Mouse (Mus musculus): ENCODE data around the gene Hdac11. TPM values are rescaled to one million over a fixed set of nuclear protein-coding genes. Genes with fewer than 3 reads are reported as not detected.
"Not testable (repeated sequence)": the region's sequence is repeated elsewhere in the genome, so short reads cannot be mapped to it uniquely, and the experiment has no call there.

The Hdac11 gene
- total RNA-seq, 1 experiment from 2014 or later: 1.7 TPM

DNA sequence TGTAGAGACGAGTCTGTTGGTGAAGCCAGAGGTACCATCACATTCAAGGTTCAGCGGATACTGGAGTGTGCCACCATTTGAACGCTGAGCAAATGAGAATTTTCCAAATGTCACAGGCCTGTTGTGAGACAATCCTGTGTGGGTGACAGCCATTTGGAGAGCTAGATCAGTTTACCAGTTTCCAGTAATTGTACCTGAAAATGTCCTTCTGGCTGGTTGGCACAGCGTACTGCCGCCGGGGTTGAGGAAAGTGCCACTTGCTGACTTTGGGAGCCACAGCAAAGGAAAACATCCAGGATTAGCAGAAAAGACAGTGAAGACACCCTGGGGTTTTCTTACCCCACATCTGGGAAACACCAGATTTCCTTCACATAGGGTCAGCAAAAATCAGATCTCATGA is 33.5 kb downstream of the Hdac11 start:
- ATAC-seq (ENCODE audit: extremely low read depth, insufficient number of reproducible peaks, low FRiP score, poor library complexity, severe bottlenecking): no peak

DNA sequence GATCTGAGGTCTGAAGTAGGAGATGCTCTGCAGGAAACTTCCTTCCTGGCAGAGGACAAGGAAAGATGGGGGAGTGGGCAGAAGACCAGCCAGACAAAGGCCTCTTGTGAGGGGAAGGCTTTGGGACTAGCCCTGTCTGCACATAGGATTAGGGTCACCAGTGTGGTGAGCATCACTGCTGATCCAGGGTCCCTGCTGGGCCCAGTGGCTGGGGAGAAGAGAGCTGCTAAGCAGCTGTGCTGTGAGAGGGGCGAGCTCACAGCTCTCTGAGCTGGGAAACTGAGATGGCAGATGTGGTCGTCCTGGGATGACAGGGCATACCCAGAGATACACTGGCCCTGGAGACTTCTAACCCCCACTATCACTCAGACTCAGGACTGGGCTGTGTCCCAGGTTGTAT is 35.0 kb downstream of the Hdac11 start:
- no peak for ATAC-seq (ENCODE audit: extremely low read depth, insufficient number of reproducible peaks, low FRiP score, poor library complexity, severe bottlenecking)

DNA sequence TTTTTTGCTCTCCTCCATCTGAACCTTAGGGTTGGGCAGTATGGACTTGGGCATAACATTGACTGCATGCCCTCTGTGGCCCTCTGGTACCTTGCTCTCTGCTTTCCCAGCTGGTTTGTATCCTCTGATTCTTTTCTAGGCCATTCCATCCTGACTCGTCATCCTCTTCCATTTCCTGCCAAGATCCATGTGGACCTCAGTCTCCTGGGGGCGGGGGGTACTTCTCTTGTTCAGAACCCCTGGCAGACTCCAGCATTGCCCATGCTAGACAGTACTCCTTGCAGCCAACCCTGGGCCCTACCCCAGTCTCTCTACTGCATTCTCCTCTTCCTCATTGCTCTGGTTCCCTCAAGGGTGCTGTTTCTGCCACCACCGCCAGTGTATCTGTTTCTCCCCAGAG is 36.0 kb downstream of the Hdac11 start:
- ATAC-seq (ENCODE audit: extremely low read depth, insufficient number of reproducible peaks, low FRiP score, poor library complexity, severe bottlenecking): no peak

DNA sequence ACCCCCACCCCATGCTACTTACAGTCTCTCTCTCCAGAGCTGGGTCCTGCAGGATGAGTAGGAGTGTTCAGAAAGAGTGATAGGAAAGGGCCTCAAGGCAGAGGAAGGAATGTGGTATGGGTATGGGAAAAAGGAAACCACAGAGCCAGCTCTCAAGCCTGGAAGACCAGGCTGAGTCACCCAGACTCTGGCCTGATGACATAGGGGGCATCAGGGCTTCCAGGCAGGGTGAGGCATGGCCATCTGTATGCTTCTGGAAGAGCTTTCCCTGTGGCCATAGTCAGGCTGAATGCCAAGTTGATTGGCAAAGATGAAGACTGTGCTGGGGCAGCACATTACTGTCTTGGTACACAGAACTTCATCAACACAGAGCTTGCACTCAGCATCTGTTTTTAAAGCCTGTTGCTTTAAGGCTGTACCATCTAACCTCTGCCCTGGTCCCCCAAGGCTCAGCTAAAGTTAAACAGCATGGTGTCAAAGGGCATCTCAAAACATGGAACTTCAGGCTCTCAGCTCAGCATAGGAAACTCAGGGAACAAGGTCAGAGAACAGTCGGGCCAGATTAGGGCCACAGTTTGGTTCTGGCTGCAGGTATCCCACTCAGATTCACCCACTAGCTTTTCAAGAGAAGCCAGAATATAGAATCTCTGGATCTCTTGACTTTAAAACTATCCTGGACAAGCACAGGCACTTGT is 36.5 kb downstream of the Hdac11 start:
- no peak for ATAC-seq (ENCODE audit: extremely low read depth, insufficient number of reproducible peaks, low FRiP score, poor library complexity, severe bottlenecking)

DNA sequence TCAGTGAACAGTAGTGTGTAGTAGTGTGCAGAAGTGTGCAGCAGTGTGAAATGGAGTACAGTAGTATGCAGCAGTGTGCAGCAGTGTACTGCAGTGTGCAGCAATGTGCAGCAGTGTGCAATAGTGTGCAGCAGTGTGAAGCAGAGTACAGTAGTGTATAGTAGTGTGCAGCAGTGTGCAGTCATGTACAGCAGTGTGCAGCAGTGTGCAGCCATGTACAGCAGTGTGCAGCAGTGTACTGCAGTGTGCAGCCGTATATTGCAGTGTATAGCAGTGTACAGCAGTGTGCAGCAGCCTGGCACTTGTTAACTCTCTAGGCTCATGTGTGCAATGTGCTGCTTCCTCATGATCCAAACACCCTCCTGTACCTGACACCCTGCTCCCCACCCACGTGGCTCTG is 42.0 kb downstream of the Hdac11 start:
- ATAC-seq (ENCODE audit: extremely low read depth, insufficient number of reproducible peaks, low FRiP score, poor library complexity, severe bottlenecking): no peak

DNA sequence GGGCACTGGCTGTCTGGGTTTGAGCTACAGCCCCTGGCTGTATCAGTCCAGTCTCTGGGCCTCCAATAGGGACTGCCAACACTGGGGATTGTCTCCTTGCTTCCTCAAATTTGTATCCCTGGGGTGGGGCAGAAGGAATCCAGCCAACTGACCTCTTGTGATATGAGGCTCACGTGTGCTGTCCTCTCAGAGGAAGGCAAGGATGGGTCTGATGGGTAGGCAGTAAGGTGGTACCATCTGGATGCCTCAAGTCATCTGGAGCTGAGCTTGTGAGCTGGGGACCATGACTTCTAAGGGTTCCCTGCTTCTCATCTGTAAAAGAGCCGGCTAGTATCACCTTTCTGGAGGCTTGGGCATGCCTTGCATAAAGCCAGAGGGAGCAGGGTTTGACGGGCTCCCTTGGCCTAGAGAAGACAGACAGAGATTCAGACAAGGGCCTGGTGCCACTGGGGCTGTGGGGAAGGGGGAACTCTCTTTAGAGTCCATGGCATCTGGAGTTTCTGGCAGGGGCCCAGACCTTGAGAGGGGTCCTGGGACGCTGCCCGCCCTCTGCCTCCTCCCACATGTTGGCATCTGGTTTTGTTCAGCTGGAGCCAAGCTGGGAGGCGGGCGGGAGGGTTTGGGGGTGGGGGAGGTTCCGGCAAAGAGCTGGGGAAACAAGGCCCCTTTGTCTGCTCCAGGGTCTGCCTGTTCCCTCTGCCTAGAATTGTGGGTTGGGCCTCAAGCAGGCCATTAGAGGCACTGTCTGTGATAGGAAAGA is 44.1 kb downstream of the Hdac11 start:
- no peak for ATAC-seq (ENCODE audit: extremely low read depth, insufficient number of reproducible peaks, low FRiP score, poor library complexity, severe bottlenecking)

DNA sequence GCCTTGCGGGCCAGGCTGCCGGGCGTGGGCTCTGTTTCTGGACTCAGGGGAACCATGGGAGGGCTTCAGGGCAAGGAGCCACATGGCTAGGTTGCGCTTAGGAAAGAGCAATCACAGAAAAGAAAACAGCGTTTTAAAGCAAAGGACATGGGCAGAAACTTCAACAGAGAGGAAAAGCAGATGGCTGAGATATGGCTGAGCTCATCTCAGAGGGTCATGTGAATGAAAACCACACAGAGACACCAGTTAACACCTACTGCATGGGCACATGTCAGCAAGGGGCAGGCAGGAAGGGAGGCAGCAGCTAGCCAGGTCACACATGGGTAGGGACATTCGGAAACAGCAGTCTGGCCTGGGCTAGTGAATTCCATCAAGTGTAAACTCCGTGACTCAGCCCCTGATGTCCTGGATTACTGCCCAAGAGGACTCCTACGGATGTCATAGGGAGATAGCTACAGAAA is 45.4 kb downstream of the Hdac11 start:
- no peak for ATAC-seq (ENCODE audit: extremely low read depth, insufficient number of reproducible peaks, low FRiP score, poor library complexity, severe bottlenecking)

DNA sequence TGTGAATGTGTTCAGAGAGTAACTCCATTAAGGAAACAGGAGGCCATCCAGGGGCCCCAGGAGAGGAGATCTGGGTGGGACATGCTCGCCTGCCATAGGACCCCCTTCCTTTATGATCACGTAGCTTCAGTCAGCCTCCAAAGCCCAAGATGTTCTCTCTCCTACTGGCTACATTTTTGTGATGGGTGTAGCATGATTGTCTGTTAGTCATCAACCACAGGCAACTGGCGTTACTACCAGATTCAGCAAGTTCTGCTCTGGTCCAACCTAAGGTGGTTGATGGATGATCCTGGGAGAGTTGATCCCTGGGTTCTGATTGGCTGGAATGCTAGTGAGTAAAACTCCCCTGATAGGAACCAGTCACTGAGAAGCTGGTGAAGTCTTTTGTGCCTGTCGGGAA is 46.1 kb downstream of the Hdac11 start:
- ATAC-seq (ENCODE audit: extremely low read depth, insufficient number of reproducible peaks, low FRiP score, poor library complexity, severe bottlenecking): no peak

DNA sequence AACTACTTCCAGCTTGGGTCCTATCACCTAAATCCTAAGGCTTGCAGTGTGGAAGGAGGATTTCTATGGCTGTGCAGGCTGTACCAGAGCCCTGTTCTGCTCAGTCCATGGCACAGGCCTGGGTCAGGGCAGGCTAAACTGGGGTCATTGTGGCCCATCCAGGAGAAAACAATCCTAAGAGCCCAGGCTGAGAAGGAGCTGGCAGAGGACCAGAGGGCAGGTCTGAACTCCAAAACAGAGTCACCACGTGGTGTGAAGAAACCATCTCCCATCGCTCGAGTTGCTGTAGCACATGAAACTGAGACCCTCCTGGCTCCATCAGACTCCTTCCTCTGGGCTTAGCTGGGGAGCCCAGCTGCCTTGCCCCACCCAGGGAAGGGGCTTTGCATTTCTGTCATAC is 48.9 kb downstream of the Hdac11 start:
- no peak for ATAC-seq (ENCODE audit: extremely low read depth, insufficient number of reproducible peaks, low FRiP score, poor library complexity, severe bottlenecking)

DNA sequence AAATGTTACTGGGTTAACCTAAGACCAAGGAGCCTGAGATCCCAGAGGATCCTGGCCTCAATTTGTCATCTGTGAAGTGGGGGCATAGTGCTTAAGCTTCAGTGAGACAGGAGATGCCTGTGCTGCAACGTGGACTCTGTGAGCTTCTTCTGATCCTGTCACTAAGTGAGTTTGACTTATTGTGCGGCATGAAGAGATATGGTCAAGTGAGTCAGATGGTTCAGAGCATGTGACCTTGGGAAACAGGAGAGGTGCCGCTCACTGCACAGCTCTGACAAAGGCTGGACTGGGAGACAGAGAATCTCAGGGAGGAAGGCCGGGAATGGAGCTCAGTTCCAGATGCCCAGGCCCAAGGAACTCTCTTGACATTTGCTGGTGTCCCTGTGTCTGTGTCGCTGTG is 49.3 kb downstream of the Hdac11 start:
- ATAC-seq (ENCODE audit: extremely low read depth, insufficient number of reproducible peaks, low FRiP score, poor library complexity, severe bottlenecking): no peak

DNA sequence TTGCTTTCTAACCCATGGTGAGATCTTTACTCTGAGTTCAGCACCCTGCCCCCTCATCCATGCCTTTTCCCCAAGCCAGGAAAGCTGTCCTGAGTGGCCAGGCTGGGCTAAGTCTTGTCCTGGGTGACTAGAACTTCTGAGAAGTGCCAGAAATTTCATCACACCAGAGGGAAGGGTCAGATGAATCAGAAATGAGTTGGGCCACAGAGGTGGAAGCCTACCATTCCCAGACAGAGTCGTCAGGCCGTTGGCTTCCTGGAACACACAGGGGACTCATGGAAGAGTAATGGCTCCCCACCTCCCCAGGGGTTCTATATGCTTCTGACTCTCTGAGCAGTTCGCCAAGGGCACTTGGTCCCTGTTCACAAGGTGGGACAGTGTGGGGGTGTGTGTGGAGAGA is 51.0 kb downstream of the Hdac11 start:
- no peak for ATAC-seq (ENCODE audit: extremely low read depth, insufficient number of reproducible peaks, low FRiP score, poor library complexity, severe bottlenecking)

DNA sequence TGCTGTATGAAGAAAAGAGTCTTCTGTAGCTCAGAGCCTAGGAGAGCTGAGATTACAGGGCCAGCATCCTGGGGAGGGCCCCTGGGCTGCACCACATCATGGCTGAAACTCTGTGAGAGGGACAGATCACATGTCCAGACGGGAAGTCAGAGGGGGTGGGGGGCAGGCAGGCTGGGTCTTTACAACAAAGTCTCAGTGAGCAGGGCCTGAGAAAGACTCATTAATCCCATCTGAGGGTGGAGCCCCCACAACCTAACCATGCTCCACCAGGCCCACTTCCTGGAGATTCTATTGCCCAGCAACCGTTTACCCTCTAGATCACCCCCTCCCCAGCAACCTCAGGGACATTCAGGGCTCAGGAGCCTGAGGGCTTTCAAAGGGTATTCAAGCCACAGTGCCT is 53.3 kb downstream of the Hdac11 start:
- ATAC-seq (ENCODE audit: extremely low read depth, insufficient number of reproducible peaks, low FRiP score, poor library complexity, severe bottlenecking): no peak

DNA sequence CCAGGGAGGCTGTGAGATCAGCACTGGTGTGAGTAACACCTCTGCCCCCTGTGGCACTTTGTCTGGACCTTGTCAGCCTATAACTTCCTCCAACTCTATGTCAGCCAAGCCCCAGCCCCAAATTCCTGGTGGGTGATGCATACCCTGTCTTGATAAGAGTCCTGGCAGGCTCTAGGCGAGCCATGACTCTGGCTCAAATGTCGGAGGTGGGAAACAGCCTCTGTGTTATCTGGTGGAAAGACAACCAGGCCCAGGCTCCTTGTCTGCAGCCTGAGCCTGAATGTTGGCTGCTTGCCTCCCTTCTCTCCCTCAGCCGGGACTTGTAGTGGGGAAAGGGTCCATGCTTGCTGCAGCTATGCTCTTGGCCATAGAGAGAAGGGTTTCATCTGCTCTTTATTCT is 54.4 kb downstream of the Hdac11 start:
- ATAC-seq (ENCODE audit: extremely low read depth, insufficient number of reproducible peaks, low FRiP score, poor library complexity, severe bottlenecking): no peak

DNA sequence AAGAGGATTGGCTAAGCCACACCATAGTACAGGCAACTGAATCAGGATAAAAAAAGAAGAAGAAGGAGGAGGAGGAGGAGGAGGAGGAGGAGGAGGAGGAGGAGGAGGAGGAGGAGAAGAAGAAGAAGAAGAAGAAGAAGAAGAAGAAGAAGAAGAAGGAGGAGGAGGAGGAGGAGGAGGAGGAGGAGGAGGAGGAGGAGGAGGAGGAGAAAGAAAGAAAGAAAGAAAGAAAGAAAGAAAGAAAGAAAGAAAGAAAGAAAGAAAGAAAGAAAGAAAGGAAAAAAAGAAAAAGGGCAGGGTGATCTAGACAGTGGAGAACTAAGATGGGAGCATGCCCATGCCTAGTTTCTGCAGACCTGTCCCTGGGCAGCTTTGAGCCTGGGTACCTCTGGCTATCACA is 55.7 kb downstream of the Hdac11 start, which contains the start of gene Fbln2:
Gene Fbln2, plus strand, starts transcription at position 301 of the 400 bp plus-strand sequence.
- not testable (repeated sequence) for ATAC-seq (ENCODE audit: extremely low read depth, insufficient number of reproducible peaks, low FRiP score, poor library complexity, severe bottlenecking)

DNA sequence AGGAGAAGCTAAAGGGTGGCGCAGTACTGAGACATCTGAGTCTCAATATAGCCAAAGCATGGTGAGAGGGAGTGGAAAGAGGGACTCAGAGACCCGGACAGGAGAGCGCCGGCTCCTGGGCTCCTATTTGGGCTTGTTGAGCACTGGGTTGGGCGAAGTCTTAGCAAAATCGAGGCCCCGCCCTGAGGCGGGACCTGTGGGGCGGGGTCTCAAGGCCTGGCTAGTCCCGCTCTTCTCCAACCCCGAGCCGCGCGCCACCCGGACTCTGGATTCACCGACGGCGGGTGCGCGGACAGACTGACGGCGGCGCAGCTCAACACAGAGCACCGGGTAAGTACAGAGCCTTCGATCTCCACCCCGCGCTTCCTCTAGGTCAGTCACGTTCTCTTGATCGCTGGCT is 56.1 kb downstream of the Hdac11 start:
- no peak for ATAC-seq (ENCODE audit: extremely low read depth, insufficient number of reproducible peaks, low FRiP score, poor library complexity, severe bottlenecking)

DNA sequence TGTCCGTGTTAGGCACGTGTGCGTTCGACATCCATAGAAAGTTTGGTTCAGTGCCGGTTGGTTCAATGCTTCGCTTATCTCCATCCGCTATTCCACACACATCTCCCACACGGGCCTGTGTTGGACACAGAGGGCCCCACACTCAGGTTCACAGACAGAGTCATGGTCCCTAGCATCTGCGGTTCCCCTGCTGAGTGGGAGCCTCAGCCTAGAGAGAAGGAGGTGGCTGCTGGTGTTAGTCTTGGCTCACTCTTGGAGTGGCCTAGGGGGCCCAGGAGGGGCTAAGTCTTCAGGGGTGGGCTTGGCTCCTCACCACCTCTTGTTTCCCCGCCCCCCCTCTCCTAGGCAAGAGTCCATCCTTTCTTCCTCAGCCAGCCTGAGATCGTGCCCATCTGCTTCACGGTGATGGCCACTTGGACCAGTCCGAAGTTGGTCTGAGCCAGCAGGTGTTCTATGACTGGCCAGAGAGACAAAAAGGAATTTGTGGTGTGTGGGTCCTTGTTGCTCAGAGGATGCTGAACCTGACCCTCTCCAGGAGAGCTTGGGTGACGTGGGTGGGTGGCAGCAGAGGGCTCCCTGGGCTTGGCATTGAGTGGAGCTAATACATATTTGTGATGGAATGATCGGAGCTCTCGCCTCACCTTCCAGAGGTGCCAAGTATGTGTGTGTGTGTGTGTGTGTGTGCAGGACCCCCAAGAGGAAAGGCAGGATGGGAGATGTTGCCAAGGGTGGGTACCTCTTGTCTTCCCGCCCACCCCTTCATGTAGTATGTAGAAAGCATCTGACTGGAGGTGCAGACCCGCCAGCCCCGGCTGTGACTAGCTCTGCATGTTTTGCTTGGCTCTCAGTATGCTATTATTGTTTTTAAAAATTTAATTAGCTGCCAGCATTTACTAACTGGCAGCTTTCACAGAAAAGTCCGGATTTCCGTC is 57.1 kb downstream of the Hdac11 start:
- no peak for ATAC-seq (ENCODE audit: extremely low read depth, insufficient number of reproducible peaks, low FRiP score, poor library complexity, severe bottlenecking)

DNA sequence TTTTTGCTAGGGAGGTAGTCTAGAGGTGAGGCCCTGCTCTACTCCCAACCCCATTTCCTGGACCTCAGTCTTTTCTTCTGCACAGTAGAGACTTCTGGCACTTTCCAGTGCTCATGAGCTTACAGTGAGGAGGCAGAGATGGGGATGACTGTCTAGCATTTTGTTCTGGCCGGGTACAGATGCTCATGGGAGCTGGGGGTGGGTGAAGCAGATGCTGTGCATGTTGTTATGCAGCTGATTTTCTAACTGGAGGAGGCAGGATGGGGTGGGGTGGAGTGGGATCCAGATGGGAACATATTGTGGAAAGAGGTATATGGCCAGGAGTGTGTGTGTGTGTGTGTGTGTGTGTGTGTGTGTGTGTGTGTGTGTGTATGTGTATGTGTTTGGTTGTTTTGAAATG is 59.0 kb downstream of the Hdac11 start:
- ATAC-seq (ENCODE audit: extremely low read depth, insufficient number of reproducible peaks, low FRiP score, poor library complexity, severe bottlenecking): no peak

DNA sequence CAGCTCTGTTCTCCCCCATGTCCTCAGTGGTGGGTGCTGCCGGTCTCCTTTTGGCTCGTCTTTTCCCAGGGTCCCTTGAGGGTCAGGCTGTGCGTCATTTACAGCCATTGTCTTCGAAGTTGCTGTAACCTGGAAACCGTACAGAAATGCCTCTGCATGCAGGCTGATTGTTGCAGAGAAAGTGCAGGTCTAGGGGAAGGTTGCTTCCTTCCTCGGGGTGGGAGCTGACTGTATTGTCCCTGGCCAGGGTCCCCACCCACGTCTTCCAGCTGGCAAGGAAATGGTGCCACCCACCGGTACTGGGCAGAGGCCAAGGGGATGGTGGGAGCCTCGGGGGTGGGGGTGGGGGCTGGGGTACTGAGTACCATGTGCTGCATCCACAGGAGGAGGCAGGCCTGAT is 62.0 kb downstream of the Hdac11 start:
- ATAC-seq (ENCODE audit: extremely low read depth, insufficient number of reproducible peaks, low FRiP score, poor library complexity, severe bottlenecking): no peak

DNA sequence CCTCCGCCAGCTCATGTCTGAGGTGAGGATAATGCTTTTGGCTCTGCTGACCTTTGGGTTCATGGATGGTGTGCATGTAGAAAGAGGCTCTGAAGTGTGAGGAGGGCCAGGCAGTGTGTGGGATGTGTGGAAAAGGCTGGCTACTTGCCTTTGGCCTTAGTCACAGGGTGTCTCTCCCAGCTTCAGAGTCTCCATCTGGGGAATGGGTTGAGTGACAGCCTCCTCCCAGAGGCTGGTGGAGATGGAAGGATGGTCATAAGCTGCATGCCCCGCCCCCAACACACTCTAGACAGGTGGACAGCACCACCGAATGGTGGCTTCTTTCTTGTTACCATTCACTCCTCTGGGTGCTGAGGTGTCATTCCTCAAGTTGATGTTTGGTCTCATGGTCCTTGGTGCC is 62.4 kb downstream of the Hdac11 start:
- no peak for ATAC-seq (ENCODE audit: extremely low read depth, insufficient number of reproducible peaks, low FRiP score, poor library complexity, severe bottlenecking)

DNA sequence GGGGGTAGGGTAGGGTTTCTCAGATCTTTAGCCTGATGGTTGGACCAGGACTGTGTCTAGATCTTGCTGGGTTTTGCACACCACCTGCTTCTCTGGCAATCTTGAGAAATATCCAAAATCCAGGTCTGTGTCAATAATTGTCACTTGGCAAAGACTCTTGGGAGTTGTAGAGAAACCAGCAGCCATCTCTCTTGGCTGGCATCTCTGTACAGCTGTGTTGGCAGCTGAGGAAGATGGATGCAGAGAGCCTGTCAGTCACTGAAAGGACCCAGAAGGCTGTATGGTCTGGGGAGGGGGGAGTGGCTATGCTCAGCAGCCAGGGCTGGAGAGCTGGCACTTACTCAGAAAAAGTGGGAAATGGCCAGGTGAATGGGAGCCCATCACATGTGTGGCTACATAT is 63.6 kb downstream of the Hdac11 start:
- no peak for ATAC-seq (ENCODE audit: extremely low read depth, insufficient number of reproducible peaks, low FRiP score, poor library complexity, severe bottlenecking)
